Mouse (Mus musculus): ENCODE results near the gene Tbx3.

The Tbx3 gene

GRCm38 (mm10) chr5:119670566-119671108, at the start of gene Tbx3:
Gene Tbx3 (plus strand): TSS chr5:119670669.
- peak; percentile 86 to 93 for DNase-seq

GRCm38 (mm10) chr5:119622076-119622475, 48.4 kb upstream of the Tbx3 start:
- no peak for DNase-seq

GRCm38 (mm10) chr5:119624554-119624953, 45.9 kb upstream of the Tbx3 start:
- DNase-seq = no peak

- no peak for DNase-seq
Measured at GRCm38 (mm10) chr5:119625603-119626002, 44.9 kb upstream of the Tbx3 start.

GRCm38 (mm10) chr5:119626154-119626553, 44.3 kb upstream of the Tbx3 start:
- DNase-seq = no peak

GRCm38 (mm10) chr5:119626662-119627061, 43.8 kb upstream of the Tbx3 start:
- no peak for DNase-seq

- DNase-seq = no peak
Measured at GRCm38 (mm10) chr5:119628100-119628499, 42.4 kb upstream of the Tbx3 start.

- DNase-seq = no peak
Measured at GRCm38 (mm10) chr5:119628746-119629327, 41.6 kb upstream of the Tbx3 start.

- DNase-seq = no peak
Measured at GRCm38 (mm10) chr5:119633581-119633980, 36.9 kb upstream of the Tbx3 start.

- DNase-seq = no peak
Measured at GRCm38 (mm10) chr5:119634861-119635260, 35.6 kb upstream of the Tbx3 start.

- no peak for DNase-seq
Measured at GRCm38 (mm10) chr5:119638300-119638699, 32.2 kb upstream of the Tbx3 start.

- DNase-seq = no peak
Measured at GRCm38 (mm10) chr5:119641094-119641493, 29.4 kb upstream of the Tbx3 start.

GRCm38 (mm10) chr5:119641714-119642113, 28.8 kb upstream of the Tbx3 start:
- no peak for DNase-seq

GRCm38 (mm10) chr5:119646965-119647364, 23.5 kb upstream of the Tbx3 start:
- no peak for DNase-seq

- no peak for DNase-seq
Measured at GRCm38 (mm10) chr5:119651135-119651965, 19.1 kb upstream of the Tbx3 start.

- no peak for DNase-seq
Measured at GRCm38 (mm10) chr5:119656354-119656753, 14.1 kb upstream of the Tbx3 start.

- no peak for DNase-seq
Measured at GRCm38 (mm10) chr5:119656856-119657255, 13.6 kb upstream of the Tbx3 start.

- no peak for DNase-seq
Measured at GRCm38 (mm10) chr5:119657362-119657761, 13.1 kb upstream of the Tbx3 start.

- no peak for DNase-seq
Measured at GRCm38 (mm10) chr5:119657804-119658203, 12.7 kb upstream of the Tbx3 start.

- no peak for DNase-seq
Measured at GRCm38 (mm10) chr5:119658396-119658795, 12.1 kb upstream of the Tbx3 start.

- DNase-seq = no peak
Measured at GRCm38 (mm10) chr5:119659041-119659440, 11.4 kb upstream of the Tbx3 start.

- no peak for DNase-seq
Measured at GRCm38 (mm10) chr5:119660526-119661410, 9.7 kb upstream of the Tbx3 start.

- no peak for DNase-seq
Measured at GRCm38 (mm10) chr5:119661474-119661873, 9.0 kb upstream of the Tbx3 start.

Measured in kidney, postnatal 25 days (tissue).